Comparison of ENCODE assay signal across 13 mouse cellular contexts in the genomic region with DNA sequence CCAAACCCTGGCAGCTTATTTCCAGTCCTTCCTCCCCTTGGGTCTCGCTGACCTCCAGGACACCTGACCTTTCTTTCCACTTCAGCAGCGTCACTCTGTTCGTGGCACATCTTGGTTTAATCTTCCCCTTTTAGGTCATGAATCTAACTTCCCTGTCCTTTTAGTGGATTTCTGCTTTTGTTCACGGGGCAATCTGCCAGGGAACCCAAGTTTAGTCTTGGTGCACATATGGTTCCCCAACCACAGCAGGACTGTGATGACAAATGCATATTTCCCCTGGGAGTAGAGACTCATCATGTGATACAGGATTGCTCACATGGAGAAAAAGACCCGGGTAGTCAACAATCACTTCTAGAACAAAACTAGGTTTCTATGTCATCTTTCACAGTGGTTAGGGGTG.
DNase-seq lines count a peak whose midpoint lies in the region; ATAC-seq and TF ChIP-seq lines count a peak whose summit lies in the region.
"Had no signal": no experiment of that assay in that cellular context is flagged by ENCODE, and none has a peak within 500 bp of the region (broad histone marks: within the 10 kb centered on the region; RNA-seq: fewer than 3 reads in every experiment).

No protein-coding gene starts in this region.

- H3K9me3 ChIP-seq in limb, embryonic 14.5 days (ENCODE audit: control insufficient read depth, low read length), result no peaks in the 10 kb centered on the region
- H3K9me3 ChIP-seq in limb, embryonic 10.5 days (replicated peaks), result no peaks in the 10 kb centered on the region
- H3K9me3 ChIP-seq: intestine, embryonic 15.5 days; liver, embryonic 13.5 days; neural tube, embryonic 13.5 days had no signal

- no peaks in the 10 kb centered on the region for H3K36me3 ChIP-seq in limb, embryonic 14.5 days (ENCODE audit: control insufficient read depth, insufficient read depth, low read length)
- H3K36me3 ChIP-seq in limb, embryonic 10.5 days, result no peaks in the 10 kb centered on the region
- H3K36me3 ChIP-seq: intestine, embryonic 15.5 days; liver, embryonic 13.5 days; neural tube, embryonic 13.5 days had no signal

- no peaks in the 10 kb centered on the region for H3K27me3 ChIP-seq in limb, embryonic 14.5 days (ENCODE audit: control insufficient read depth, insufficient read depth, low read length)
- no peaks in the 10 kb centered on the region for H3K27me3 ChIP-seq in limb, embryonic 10.5 days (ENCODE audit: low read depth, poor library complexity, severe bottlenecking)
- H3K27me3 ChIP-seq: intestine, embryonic 15.5 days; liver, embryonic 13.5 days; neural tube, embryonic 13.5 days had no signal

- H3K4me2 ChIP-seq in limb, embryonic 14.5 days (replicated peaks; ENCODE audit: low read depth, low read length, severe bottlenecking), result no peak overlapping the region
- H3K4me2 ChIP-seq: intestine, embryonic 15.5 days; liver, embryonic 13.5 days; neural tube, embryonic 13.5 days had no signal

- no peak overlapping the region for H3K9ac ChIP-seq in limb, embryonic 14.5 days (ENCODE audit: low read depth, low read length, severe bottlenecking)
- H3K9ac ChIP-seq: intestine, embryonic 15.5 days; liver, embryonic 13.5 days; neural tube, embryonic 13.5 days had no signal

- DNase-seq in limb, embryonic 14.5 days (ENCODE audit: low spot score), result peak; percentile 11
- no peak for DNase-seq in limb, embryonic 10.5 days (ENCODE audit: low spot score)
- peak; percentile 43 for DNase-seq in brain, embryonic 14.5 days (ENCODE audit: low read depth)
- peak; percentile 18 to 27 for DNase-seq in layer of hippocampus, adult 2 months (ENCODE audit: low spot score in 2 of 2)
- DNase-seq in monocyte, adult 2 months (ENCODE audit: low read depth in 1 of 2, low spot score in 2 of 2), result peak; percentile 48 to 68
- DNase-seq in adrenal gland, adult 2 months, result no peak
- DNase-seq in cerebellum, adult 18-20 months, result no peak
- no peak for DNase-seq in spleen, adult 18-20 months
- DNase-seq: cerebellum, adult 9-10 months; liver, embryonic 13.5 days had no signal

- H3K4me3 ChIP-seq in limb, embryonic 14.5 days (replicated peaks; ENCODE audit: low read length), result no peak overlapping the region
- no peak overlapping the region for H3K4me3 ChIP-seq in limb, embryonic 10.5 days
- no peak overlapping the region for H3K4me3 ChIP-seq in layer of hippocampus, adult 2 months
- H3K4me3 ChIP-seq: intestine, embryonic 15.5 days; liver, embryonic 13.5 days; neural tube, embryonic 13.5 days had no signal

- TF ChIP-seq CTCF in brain, embryonic 14.5 days (IDR thresholded peaks at IDR 0.05; ENCODE audit: borderline replicate concordance, extremely low read depth, insufficient read depth, insufficient read length), result no peak
- TF ChIP-seq CTCF in layer of hippocampus, adult 2 months (conservative IDR thresholded peaks at IDR 0.05), result no peak

- ATAC-seq in limb, embryonic 14.5 days (ENCODE audit: low FRiP score, low read depth), result no peak
- ATAC-seq: forebrain, embryonic 16.5 days; intestine, embryonic 15.5 days had no signal

- no peaks in the 10 kb centered on the region for H3K4me1 ChIP-seq in limb, embryonic 14.5 days (ENCODE audit: control insufficient read depth, insufficient read depth, low read length)
- H3K4me1 ChIP-seq in limb, embryonic 10.5 days, result peaks cover 16% of the 10 kb centered on the region

- H3K27ac ChIP-seq in limb, embryonic 14.5 days (replicated peaks; ENCODE audit: low read depth, low read length), result no peak overlapping the region
- no peak overlapping the region for H3K27ac ChIP-seq in limb, embryonic 10.5 days
- H3K27ac ChIP-seq in layer of hippocampus, adult 2 months, result no peak overlapping the region
- H3K27ac ChIP-seq: intestine, embryonic 15.5 days; liver, embryonic 13.5 days; neural tube, embryonic 13.5 days had no signal

- TF ChIP-seq POLR2A in limb, embryonic 14.5 days (IDR thresholded peaks at IDR 0.05; ENCODE audit: borderline replicate concordance, extremely low read depth, insufficient read depth, insufficient read length), result no peak
- no peak for TF ChIP-seq POLR2A in brain, embryonic 14.5 days (IDR thresholded peaks at IDR 0.05; ENCODE audit: borderline replicate concordance, extremely low read depth, insufficient read depth, insufficient read length, poor library complexity, severe bottlenecking)

- 62% methylated on average over 5 of the region's 5 CpGs for WGBS in limb, embryonic 14.5 days
- 53% methylated on average over 5 of the region's 5 CpGs for WGBS in limb, embryonic 10.5 days

Comparison
In these comparisons a context has a peak if more than half of its experiments do, and no peak if none do; other contexts are left out.
1. DNase-seq: peak in limb, embryonic 14.5 days (single experiment), brain, embryonic 14.5 days (single experiment), layer of hippocampus, adult 2 months (2 of 2) and monocyte, adult 2 months (2 of 2); none in limb, embryonic 10.5 days (single experiment), adrenal gland, adult 2 months (single experiment), cerebellum, adult 18-20 months (0 of 2) and spleen, adult 18-20 months (0 of 2).